Mouse (Mus musculus) lung, adult 10 weeks (tissue): ENCODE results near the gene Cd163l1. TPM values are rescaled to one million over a fixed set of nuclear protein-coding genes. Genes with fewer than 3 reads are reported as not detected.

Experiments
- polyA plus RNA-seq: library from polyadenylated mRNA; stranded (reverse); fragments of 350-450 nt; fragmentation: Illumina TruSeq; extraction: RNeasy Lipid Tissue Mini Kit (QIAGEN cat#74804); gene quantifications from one replicate; pipeline ENCODE4 v1.2.3, GENCODE M21; 2014; ENCODE audit warnings: low read depth, low replicate concordance; ENCODE audit not compliant: insufficient read depth

Cd163l1 gene
- 0.48 TPM for polyA plus RNA-seq

DNA sequence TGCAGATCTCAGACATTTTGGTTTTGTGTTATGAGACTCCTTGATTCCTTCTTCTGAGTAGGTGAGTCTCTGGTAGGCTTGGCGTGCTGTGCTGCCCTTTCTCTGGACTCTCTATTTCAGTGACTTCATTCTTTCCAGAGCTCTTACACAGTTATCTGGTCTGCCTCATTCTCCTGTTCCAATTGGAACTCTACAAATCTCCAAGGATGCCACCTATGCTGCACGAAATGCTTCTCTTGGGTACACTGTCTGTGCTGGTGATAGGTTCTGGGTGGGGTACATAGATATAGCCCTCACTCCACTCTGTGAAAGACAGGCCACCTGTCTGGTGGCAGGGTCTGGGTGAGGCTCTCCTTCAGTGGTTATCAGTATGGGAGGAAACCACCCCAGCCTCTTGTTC is at the start of gene Cd163l1:
Gene Cd163l1 (plus strand): TSS at position 301 of the 400 bp plus-strand sequence.

GRCm38 (mm10) chr7:140172936-140173335 is 45.1 kb upstream of the Cd163l1 start, which contains the start of gene Olfr523:
TSS of gene Olfr523 (plus strand) at chr7:140173217.

DNA sequence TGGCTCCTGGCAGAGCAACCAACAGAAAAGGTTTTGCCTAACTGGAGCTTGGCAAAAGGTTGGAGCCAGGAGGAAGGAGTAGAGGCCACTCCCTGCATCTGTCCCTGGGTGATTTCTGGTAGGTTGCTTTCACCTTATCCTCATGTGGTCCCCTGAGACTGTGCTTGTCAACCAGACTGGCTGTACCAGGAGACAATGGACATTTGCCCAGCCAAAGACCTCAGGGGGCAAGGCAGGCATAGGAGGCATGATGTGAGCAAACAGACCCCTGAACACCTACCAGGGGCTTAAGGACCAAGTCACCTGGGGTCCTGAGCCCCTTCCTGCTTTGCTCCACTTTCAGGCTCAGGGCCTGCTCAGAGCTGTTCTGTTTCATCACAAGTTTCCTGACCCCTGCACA is 12.2 kb upstream of the Cd163l1 start, which contains the start of gene Olfr524:
Gene Olfr524 (minus strand): TSS at position 101 of the 400 bp plus-strand sequence.

GRCm38 (mm10) chr7:140247216-140247615 is 29.1 kb downstream of the Cd163l1 start, which contains the start of gene 5830411N06Rik:
TSS of gene 5830411N06Rik (plus strand) at chr7:140247284.

Other genes with a start within 250 kb of the Cd163l1 start
- 4.6 TPM for gene 6430531B16Rik, start 239.5 kb upstream of the Cd163l1 start, polyA plus RNA-seq
- gene Adam8, start 225.7 kb upstream of the Cd163l1 start, polyA plus RNA-seq = 6.5 TPM
- gene Zfp511, start 181.9 kb upstream of the Cd163l1 start, polyA plus RNA-seq = 13.9 TPM
- 8.3 TPM for gene Tubgcp2, start 181.6 kb upstream of the Cd163l1 start, polyA plus RNA-seq
- gene Msx3, start 169.2 kb upstream of the Cd163l1 start, polyA plus RNA-seq = not detected
- not detected for gene Caly, start 135.7 kb upstream of the Cd163l1 start, polyA plus RNA-seq
- not detected for gene Prap1, start 124.9 kb upstream of the Cd163l1 start, polyA plus RNA-seq
- gene Fuom, start 115.8 kb upstream of the Cd163l1 start, polyA plus RNA-seq = 29.5 TPM
- 8.8 TPM for gene Paox, start 102.5 kb upstream of the Cd163l1 start, polyA plus RNA-seq
- 97.0 TPM for gene Echs1, start 101.8 kb upstream of the Cd163l1 start, polyA plus RNA-seq
- 12.7 TPM for gene Mtg1, start 80.7 kb upstream of the Cd163l1 start, polyA plus RNA-seq
- gene Sprn, start 63.4 kb upstream of the Cd163l1 start, polyA plus RNA-seq = not detected
- not detected for gene Olfr522, start 53.5 kb upstream of the Cd163l1 start, polyA plus RNA-seq
- gene Olfr523, start 45.0 kb upstream of the Cd163l1 start, polyA plus RNA-seq = not detected
- not detected for gene Olfr524, start 12.3 kb upstream of the Cd163l1 start, polyA plus RNA-seq
- gene 5830411N06Rik, start 29.0 kb downstream of the Cd163l1 start, polyA plus RNA-seq = 0.30 TPM
- not detected for gene Olfr525, start 102.6 kb downstream of the Cd163l1 start, polyA plus RNA-seq
- gene Olfr527, start 115.8 kb downstream of the Cd163l1 start, polyA plus RNA-seq = not detected
- gene Olfr60, start 143.4 kb downstream of the Cd163l1 start, polyA plus RNA-seq = not detected
- not detected for gene Olfr530, start 158.1 kb downstream of the Cd163l1 start, polyA plus RNA-seq
- gene Olfr531, start 184.7 kb downstream of the Cd163l1 start, polyA plus RNA-seq = not detected
- not detected for gene Olfr532, start 203.4 kb downstream of the Cd163l1 start, polyA plus RNA-seq
- not detected for gene Olfr533, start 245.1 kb downstream of the Cd163l1 start, polyA plus RNA-seq